In the genomic region with DNA sequence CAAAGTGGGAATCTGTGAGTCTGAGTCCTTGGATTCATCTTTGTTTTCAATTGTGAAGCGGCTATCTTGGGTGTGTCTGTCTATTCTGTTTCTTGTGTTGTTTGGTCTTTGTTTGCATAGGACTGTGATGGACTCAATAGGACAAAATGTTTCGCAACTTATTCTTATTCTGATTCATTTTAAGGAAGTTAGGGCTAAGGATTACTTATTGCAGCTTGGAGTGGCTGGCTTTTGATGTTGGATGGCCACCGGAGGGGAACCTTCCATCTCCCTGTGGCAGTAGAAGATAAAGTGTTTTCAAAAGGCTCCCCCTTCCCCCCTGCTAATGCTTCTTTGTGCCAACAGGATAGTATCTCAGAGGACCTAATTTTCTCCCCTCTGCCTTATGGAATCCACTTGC, we compare ENCODE assay signal across 26 mouse cellular contexts. TPM values are rescaled to one million over a fixed set of nuclear protein-coding genes. Genes with fewer than 3 reads are reported as not detected.
DNase-seq lines count a peak whose midpoint lies in the region; ATAC-seq lines count a peak whose summit lies in the region.
"Had no signal": no experiment of that assay in that cellular context is flagged by ENCODE, and none has a peak within 500 bp of the region (broad histone marks: within the 10 kb centered on the region; RNA-seq: fewer than 3 reads in every experiment).

No protein-coding gene starts in this region.

- H3K4me2 ChIP-seq in midbrain, embryonic 14.5 days (ENCODE audit: low read length), result no peak overlapping the region
- H3K4me2 ChIP-seq: forebrain, embryonic 13.5 days; hindbrain, embryonic 12.5 days; hindbrain, embryonic 15.5 days had no signal

- no peak overlapping the region for H3K4me3 ChIP-seq in midbrain, embryonic 14.5 days (replicated peaks; ENCODE audit: low read depth, low read length)
- H3K4me3 ChIP-seq: forebrain, embryonic 10.5 days; forebrain, embryonic 13.5 days; gastrocnemius, adult 2 months; heart, adult 2 months; heart, embryonic 10.5 days; hindbrain, embryonic 12.5 days; hindbrain, embryonic 15.5 days had no signal

- no peaks in the 10 kb centered on the region for H3K36me3 ChIP-seq in midbrain, embryonic 14.5 days (ENCODE audit: control insufficient read depth, insufficient read depth, low read length)
- H3K36me3 ChIP-seq: forebrain, embryonic 10.5 days; G1E; heart, embryonic 10.5 days; hindbrain, embryonic 12.5 days; hindbrain, embryonic 15.5 days had no signal

- peak; percentile 60 for ATAC-seq in common myeloid progenitor, adult 5-6 weeks (replicated peaks; ENCODE audit: low read depth, poor library complexity, severe bottlenecking)
- peak; percentile 72 for ATAC-seq in megakaryocyte progenitor cell, adult 5-6 weeks (replicated peaks; ENCODE audit: poor library complexity)
- no peak for ATAC-seq in frontal cortex, adult (ENCODE audit: low TSS enrichment)
- no peak for ATAC-seq in midbrain, embryonic 14.5 days (ENCODE audit: low FRiP score, low TSS enrichment)
- ATAC-seq: activated CD4-positive, CD25-positive, alpha-beta regulatory T cell, adult 4 months; forebrain, embryonic 13.5 days; forebrain, embryonic 16.5 days; intestine, postnatal 0 days; Patski had no signal

- no peak overlapping the region for H3K27ac ChIP-seq in midbrain, embryonic 14.5 days (replicated peaks; ENCODE audit: low read depth, low read length)
- H3K27ac ChIP-seq: forebrain, embryonic 10.5 days; forebrain, embryonic 13.5 days; gastrocnemius, adult 2 months; heart, adult 2 months; heart, embryonic 10.5 days; hindbrain, embryonic 12.5 days; hindbrain, embryonic 15.5 days had no signal

- no peak overlapping the region for H3K9ac ChIP-seq in midbrain, embryonic 14.5 days (replicated peaks; ENCODE audit: low read length)
- H3K9ac ChIP-seq: forebrain, embryonic 13.5 days; hindbrain, embryonic 12.5 days; hindbrain, embryonic 15.5 days had no signal

- no peaks in the 10 kb centered on the region for H3K9me3 ChIP-seq in midbrain, embryonic 14.5 days (ENCODE audit: control insufficient read depth, low read length)
- H3K9me3 ChIP-seq: forebrain, embryonic 10.5 days; forebrain, embryonic 13.5 days; heart, embryonic 10.5 days; hindbrain, embryonic 15.5 days had no signal

- no peaks in the 10 kb centered on the region for H3K4me1 ChIP-seq in midbrain, embryonic 14.5 days (ENCODE audit: control insufficient read depth, insufficient read depth, low read length)
- H3K4me1 ChIP-seq: forebrain, embryonic 10.5 days; forebrain, embryonic 13.5 days; heart, embryonic 10.5 days; hindbrain, embryonic 12.5 days; hindbrain, embryonic 15.5 days had no signal

- no peaks in the 10 kb centered on the region for H3K27me3 ChIP-seq in midbrain, embryonic 14.5 days (ENCODE audit: control insufficient read depth, insufficient read depth, low read length)
- H3K27me3 ChIP-seq: forebrain, embryonic 13.5 days; hindbrain, embryonic 12.5 days; hindbrain, embryonic 15.5 days; Patski had no signal

- peak; percentile 24 for DNase-seq in 416B (ENCODE audit: low read depth)
- DNase-seq in ES-CJ7 (ENCODE audit: low read depth, low spot score), result peak; percentile 19
- no peak for DNase-seq in midbrain, embryonic 14.5 days
- no peak for DNase-seq in adrenal gland, adult 8-10 months
- DNase-seq: adrenal gland, postnatal 10 days; adrenal gland, postnatal 36 days; cerebellum, adult 18-20 months; cerebellum, adult 9-10 months; cerebellum, postnatal 36 days; gastrocnemius, adult 2 months; gastrocnemius, postnatal 14 days; heart, adult 2 months had no signal

- 88% methylated on average over 3 of the region's 3 CpGs for WGBS in midbrain, embryonic 14.5 days

RNA-seq across cellular contexts. Expression of gene Tmem72, which starts 39.7 kb away (rescaled TPM):
- total RNA-seq in common myeloid progenitor, adult 5-6 weeks (2017), result 0.05 TPM in 2 replicates
- total RNA-seq in megakaryocyte progenitor cell, adult 5-6 weeks (2015), result 0.12 and 0.17 TPM in 2 replicates
- under 0.01 and 0.03 TPM in 2 replicates for total RNA-seq in megakaryocyte progenitor cell, adult 5-6 weeks (2017)
- 0.07 and 0.14 TPM in 2 replicates for polyA plus RNA-seq in midbrain, embryonic 14.5 days (2014; fragmentation: Nextera tagmentation; extraction: Ambion mirVana)
- under 1 TPM; 0.03 to 0.12 (median 0.08) TPM for total RNA-seq in adrenal gland, adult 8-10 months (2022)
- total RNA-seq: hematopoietic stem cell, adult 5-6 weeks had no signal
- polyA plus RNA-seq: G1E; intestine, postnatal 0 days had no signal

Comparison
In these comparisons a context has a peak if more than half of its experiments do, and no peak if none do; other contexts are left out.
1. DNase-seq: peak in 416B (single experiment) and ES-CJ7 (single experiment); none in midbrain, embryonic 14.5 days (single experiment) and adrenal gland, adult 8-10 months (single experiment).
2. ATAC-seq: peak in common myeloid progenitor, adult 5-6 weeks (single experiment) and megakaryocyte progenitor cell, adult 5-6 weeks (single experiment); none in frontal cortex, adult (single experiment) and midbrain, embryonic 14.5 days (single experiment).